Mouse (Mus musculus) cerebellum, adult 2 months (tissue): ENCODE measurements around the gene Pik3cb. TPM values are rescaled to one million over a fixed set of nuclear protein-coding genes. Genes with fewer than 3 reads are reported as not detected.

ENCODE experiments used
- DNase-seq, 2 experiments: peaks; one replicate each; pipeline ENCODE4 v3.0.0; 2021
- H3K27ac ChIP-seq: fragments of 200-500 bp; 2 replicates; pipeline ENCODE4 v1.5.1; 2012; ENCODE audit warnings: low read length, control low read depth, inconsistent platforms; ENCODE audit not compliant: insufficient read depth
- H3K27me3 ChIP-seq: fragments of 200-500 bp; 2 replicates; pipeline ENCODE4 v1.6.1; 2012; ENCODE audit warnings: inconsistent platforms, mild to moderate bottlenecking, low read length, moderate library complexity; ENCODE audit not compliant: control insufficient read depth, insufficient read depth
- H3K4me1 ChIP-seq: fragments of 200-500 bp; 2 replicates; pipeline ENCODE4 v1.6.1; 2011; ENCODE audit warnings: low read length; ENCODE audit not compliant: control insufficient read depth, insufficient read depth
- H3K4me3 ChIP-seq: fragments of 200-500 bp; replicated peaks from 2 replicates; pipeline ENCODE3; 2011; ENCODE audit warnings: mild to moderate bottlenecking, low read depth, low read length, control low read depth; ENCODE audit not compliant: insufficient read depth
- CTCF ChIP-seq: fragments of 200-500 bp; IDR thresholded peaks from 2 replicates; pipeline ENCODE4 v1.5.1; 2011; ENCODE audit warnings: low read depth, mild to moderate bottlenecking, control low read depth, low read length, moderate library complexity, borderline replicate concordance; ENCODE audit not compliant: insufficient read depth
- POLR2A ChIP-seq: fragments of 200-500 bp; IDR thresholded peaks from 2 replicates; pipeline ENCODE4 v1.6.1; 2011; ENCODE audit warnings: low read length, control low read depth, borderline replicate concordance; ENCODE audit not compliant: insufficient read depth
- WGBS: fragments of 180-500 bp; shearing (Covaris S2); methylation state at CpG from one replicate; pipeline ENCODE4 v1.1.7; 2018; 5-methylcytosine and 5-hydroxymethylcytosine counted together
- polyA plus RNA-seq: library from polyadenylated mRNA; depleted of rRNA; stranded (reverse); fragments of >200 nt; gene quantifications from 2 replicates; pipeline ENCODE4 v1.2.3, GENCODE M21; 2012

The Pik3cb gene
- polyA plus RNA-seq, 1 experiment = 16.5 TPM

DNA sequence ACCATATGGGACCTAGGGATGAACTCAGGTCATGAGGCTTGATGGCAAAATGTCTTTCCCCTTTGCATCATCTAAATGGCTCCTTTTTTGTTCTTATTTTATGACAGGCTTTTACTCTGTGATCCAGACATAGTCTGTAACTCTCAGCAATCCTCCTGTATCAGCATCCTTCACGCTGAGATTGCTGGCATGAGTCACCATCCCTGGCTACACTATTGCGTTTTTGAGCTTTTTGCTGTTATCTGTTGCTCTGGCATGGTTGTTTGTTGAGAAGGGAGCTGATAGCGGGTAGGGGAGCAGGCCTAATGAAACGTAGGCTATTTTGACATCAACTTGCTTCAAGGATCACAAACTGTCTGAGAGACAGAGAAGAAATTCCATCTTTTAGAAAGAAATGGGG is 28.6 kb upstream of the Pik3cb start:
- Histone ChIP-seq H3K27me3 (no peaks in the 10 kb centered on the region), H3K27ac (no peak overlapping the region), H3K4me3 (no peak overlapping the region), H3K4me1 (no peaks in the 10 kb centered on the region)
- WGBS = 47% methylated on average over 4 of the region's 4 CpGs
- no peak for DNase-seq
- TF ChIP-seq POLR2A = no peak
- TF ChIP-seq CTCF = no peak

DNA sequence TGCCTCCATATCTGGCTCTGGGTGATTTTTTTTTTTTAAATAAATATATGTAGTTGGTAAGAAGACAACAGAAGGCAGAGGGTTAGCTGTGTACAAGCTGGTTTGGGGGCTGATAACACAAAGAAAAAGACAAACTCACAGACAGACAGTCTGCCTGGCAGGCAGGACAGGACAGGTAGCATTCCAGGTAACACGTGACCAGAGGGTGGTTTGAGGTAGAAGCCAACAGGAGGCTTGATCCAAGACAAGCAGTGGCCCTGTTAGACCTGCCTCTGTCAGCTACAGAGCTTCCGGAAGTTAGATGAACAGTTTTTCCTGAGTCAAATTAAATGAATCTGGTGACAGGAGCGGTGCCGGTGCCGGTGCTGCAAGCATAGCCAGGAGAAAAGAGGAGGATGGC is 26.5 kb upstream of the Pik3cb start:
- TF ChIP-seq CTCF (no peak), POLR2A (no peak)
- 87% methylated on average over 5 of the region's 5 CpGs for WGBS

DNA sequence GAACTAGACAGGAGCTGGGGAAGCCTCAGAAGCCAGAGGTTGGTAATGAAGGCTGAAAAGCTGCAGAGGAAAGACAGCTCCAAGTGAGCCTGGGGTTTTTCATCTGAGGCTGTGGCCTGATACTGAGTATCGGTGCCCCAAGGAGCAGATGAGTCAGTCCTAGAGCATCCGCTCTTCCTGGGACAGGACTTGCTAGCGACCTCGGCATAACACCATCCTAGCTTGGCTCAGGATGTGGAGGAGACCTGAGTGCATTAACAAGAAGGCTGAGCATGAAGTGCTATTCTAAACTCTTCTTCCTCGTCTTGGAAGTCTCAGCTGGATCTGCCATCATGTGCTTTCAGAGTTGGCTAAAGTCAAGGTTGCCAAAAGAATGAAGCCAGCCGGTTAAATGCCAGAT is 25.5 kb upstream of the Pik3cb start:
- no peak for TF ChIP-seq POLR2A
- no peak for TF ChIP-seq CTCF
- no peak for DNase-seq
- Histone ChIP-seq H3K4me3 (no peak overlapping the region), H3K27ac (no peak overlapping the region), H3K4me1 (no peaks in the 10 kb centered on the region), H3K27me3 (no peaks in the 10 kb centered on the region)
- 60% methylated on average over 6 of the region's 6 CpGs for WGBS

More for the DNA sequence above, 26.5 kb upstream of the Pik3cb start:
- H3K27ac ChIP-seq = no peak overlapping the region
- H3K27me3 ChIP-seq = no peaks in the 10 kb centered on the region
- no peak overlapping the region for H3K4me3 ChIP-seq
- no peak for DNase-seq
- no peaks in the 10 kb centered on the region for H3K4me1 ChIP-seq

DNA sequence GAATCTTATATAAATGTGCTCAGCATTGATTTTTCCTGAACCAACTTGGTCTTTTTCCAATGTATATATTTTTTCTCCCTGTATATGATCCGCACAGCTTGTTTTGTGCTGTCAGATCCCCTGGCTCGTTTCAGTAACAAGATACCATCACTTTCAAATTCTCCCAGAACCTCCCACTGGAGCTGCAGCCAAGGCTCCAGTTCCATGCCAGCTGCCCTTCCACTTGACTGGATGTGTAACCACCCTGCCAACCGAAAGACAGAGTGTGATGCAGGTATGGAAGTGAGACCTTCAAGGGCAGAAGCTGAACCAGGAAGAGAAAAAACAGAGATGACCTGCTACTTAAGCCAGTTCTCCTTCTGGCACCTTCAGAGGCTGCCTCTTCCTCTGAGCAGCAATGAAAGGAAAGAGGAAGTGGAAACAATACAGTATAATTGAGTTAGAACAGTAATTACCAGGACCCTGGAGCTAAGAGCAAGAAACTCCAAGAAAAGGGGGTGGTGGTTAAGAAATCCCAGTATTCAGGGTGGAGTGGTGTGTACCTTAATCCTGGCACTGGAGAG is 24.3 kb upstream of the Pik3cb start:
- WGBS = 11% methylated on average over 3 of the region's 3 CpGs
- no peak overlapping the region for H3K4me3 ChIP-seq
- TF ChIP-seq CTCF (no peak), POLR2A (no peak)
- no peaks in the 10 kb centered on the region for H3K27me3 ChIP-seq
- no peak for DNase-seq
- no peaks in the 10 kb centered on the region for H3K4me1 ChIP-seq
- no peak overlapping the region for H3K27ac ChIP-seq

DNA sequence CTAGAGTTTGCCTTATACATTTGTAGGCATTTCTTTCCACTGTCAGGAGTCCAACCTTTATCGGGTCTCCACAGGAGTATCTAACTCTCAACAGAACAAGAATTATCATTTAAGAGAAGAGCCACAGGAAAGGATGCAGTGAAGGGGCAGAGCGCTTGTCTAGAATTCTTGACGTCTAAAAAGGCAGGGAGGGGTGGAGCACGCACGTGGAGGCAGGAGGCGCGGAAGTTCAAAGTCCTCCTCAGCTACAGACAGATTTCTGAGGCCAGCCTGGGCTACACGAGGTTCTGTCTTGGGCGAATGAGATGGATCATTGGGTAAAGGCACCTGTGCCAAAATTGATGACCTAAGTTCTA is 23.7 kb upstream of the Pik3cb start:
- Histone ChIP-seq H3K27ac (no peak overlapping the region), H3K4me3 (no peak overlapping the region), H3K27me3 (no peaks in the 10 kb centered on the region), H3K4me1 (no peaks in the 10 kb centered on the region)
- WGBS = 26% methylated on average over 9 of the region's 9 CpGs
- DNase-seq = no peak
- no peak for TF ChIP-seq POLR2A
- TF ChIP-seq CTCF = no peak

DNA sequence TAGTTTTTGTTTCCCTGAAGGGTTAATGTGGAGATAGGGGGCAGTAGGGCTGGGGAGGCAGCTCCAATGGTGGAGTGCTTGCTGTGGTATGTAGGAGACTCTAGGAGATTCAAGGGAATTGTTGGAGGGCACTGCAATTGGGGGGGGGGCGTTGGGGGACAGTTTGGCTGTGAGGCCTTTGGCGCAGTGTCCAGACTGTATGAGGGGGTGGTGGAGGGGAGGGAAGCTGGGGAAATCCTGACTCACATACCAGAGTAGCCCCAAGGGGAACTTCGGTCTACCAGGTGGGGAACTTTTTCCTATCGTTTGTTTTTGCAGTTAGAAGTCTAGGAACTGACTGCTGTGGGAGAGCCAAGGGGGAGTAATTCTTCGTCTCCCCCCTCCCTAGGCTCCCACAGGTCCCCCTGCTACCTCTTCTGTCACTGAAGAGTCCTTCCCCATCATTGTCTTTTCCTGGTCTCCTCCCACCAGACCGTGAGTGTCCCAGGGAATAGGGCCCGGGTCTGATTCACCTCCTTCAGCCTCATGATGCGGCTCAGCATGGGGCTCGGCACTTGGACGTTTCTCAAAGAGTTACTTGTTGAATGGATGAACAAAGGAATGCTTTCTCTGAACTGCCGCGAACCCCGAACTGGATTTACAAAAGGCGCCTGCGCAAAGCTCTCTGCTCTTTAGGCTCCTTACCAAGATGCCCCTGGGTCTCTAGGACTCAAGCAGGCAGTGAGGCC is 23.2 kb upstream of the Pik3cb start:
- Histone ChIP-seq H3K27me3 (no peaks in the 10 kb centered on the region), H3K4me1 (no peaks in the 10 kb centered on the region), H3K27ac (no peak overlapping the region), H3K4me3 (no peak overlapping the region)
- TF ChIP-seq CTCF (no peak), POLR2A (no peak)
- 7% methylated on average over 15 of the region's 15 CpGs for WGBS
- peak in 1 of 2 experiments; percentile 27 for DNase-seq

DNA sequence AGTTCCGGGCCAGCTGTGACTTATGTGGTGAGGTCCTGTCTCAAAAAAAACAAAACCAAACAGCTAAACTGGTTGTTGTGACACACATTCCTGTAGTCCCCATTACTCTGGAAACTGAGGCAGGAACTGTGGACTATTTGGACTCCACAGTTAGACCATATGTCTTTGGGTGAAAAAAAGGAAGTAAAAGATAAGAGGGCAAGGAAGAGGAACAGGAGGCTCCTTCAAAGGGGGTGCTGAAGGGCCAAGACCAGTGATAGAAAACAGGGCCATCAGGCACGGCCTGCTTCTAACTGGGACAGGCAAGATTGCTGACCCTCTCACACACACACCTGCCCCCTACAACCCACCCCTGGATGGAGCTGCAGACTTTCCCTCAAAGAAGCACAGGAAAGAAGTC is 22.4 kb upstream of the Pik3cb start:
- TF ChIP-seq POLR2A (no peak), CTCF (no peak)
- no peaks in the 10 kb centered on the region for H3K27me3 ChIP-seq
- no peak overlapping the region for H3K4me3 ChIP-seq
- DNase-seq = no peak
- WGBS = 92% methylated on average over 2 of the region's 2 CpGs
- no peak overlapping the region for H3K27ac ChIP-seq
- no peaks in the 10 kb centered on the region for H3K4me1 ChIP-seq

DNA sequence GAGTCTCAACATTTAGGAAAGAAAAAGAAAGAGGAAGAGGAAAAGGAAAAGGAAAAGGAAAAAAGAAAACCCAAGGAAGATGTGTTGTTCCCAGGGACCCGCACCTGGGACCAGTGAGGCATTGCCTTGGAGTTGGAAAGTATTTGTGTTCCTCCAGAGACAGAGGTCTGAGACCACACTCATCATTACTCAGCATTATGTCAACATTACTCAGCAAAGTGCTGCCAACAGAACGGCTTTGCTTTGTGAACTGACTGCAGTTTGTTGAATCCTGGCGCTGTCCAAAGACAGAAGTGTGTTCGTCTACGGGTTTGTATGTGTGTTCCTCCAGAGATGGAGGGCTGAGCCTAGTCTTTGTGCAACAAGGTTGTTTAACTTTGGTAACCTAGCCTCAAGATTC is 20.4 kb upstream of the Pik3cb start:
- Histone ChIP-seq H3K4me3 (no peak overlapping the region), H3K27ac (no peak overlapping the region), H3K27me3 (no peaks in the 10 kb centered on the region), H3K4me1 (no peaks in the 10 kb centered on the region)
- WGBS = 90% methylated on average over 5 of the region's 5 CpGs
- no peak for DNase-seq
- TF ChIP-seq CTCF = no peak
- TF ChIP-seq POLR2A = no peak
